Mouse (Mus musculus) heart, postnatal 0 days (tissue): ENCODE data around the gene Selenos. TPM values are rescaled to one million over a fixed set of nuclear protein-coding genes. Genes with fewer than 3 reads are reported as not detected.

ENCODE experiments used
- ATAC-seq: fragments of 200-750 bp; cut with Nextera tagmentation; 2 replicates; pipeline ENCODE4 v1.8.0; 2017; ENCODE audit warnings: low read depth, moderate number of reproducible peaks, moderate library complexity; ENCODE audit not compliant: insufficient read depth
- DNase-seq: peaks from one replicate; pipeline ENCODE4 v3.0.0-alpha.2; 2016; ENCODE audit warnings: low spot score
- H3K27ac ChIP-seq: fragments of 300-500 bp; sonication (generic); 2 replicates; pipeline ENCODE4 v1.5.1; 2014; ENCODE audit warnings: low read depth, mild to moderate bottlenecking
- H3K27me3 ChIP-seq: fragments of 300-500 bp; sonication (generic); 2 replicates; pipeline ENCODE4 v1.6.1; 2014; ENCODE audit warnings: low read length, mixed read lengths; ENCODE audit not compliant: control insufficient read depth, insufficient read depth
- H3K36me3 ChIP-seq: fragments of 300-500 bp; sonication (generic); replicated peaks from 2 replicates; pipeline ENCODE4 v1.6.1; 2014; ENCODE audit warnings: low read length, mixed read lengths; ENCODE audit not compliant: control insufficient read depth, insufficient read depth
- H3K4me1 ChIP-seq: fragments of 300-500 bp; sonication (generic); 2 replicates; pipeline ENCODE4 v1.6.1; 2014; ENCODE audit warnings: antibody characterized with exemption; ENCODE audit not compliant: control insufficient read depth, insufficient read depth
- H3K4me2 ChIP-seq: fragments of 300-500 bp; sonication (generic); 2 replicates; pipeline ENCODE4 v1.6.1; 2014; ENCODE audit warnings: low read depth, mild to moderate bottlenecking, low read length, moderate library complexity
- H3K4me3 ChIP-seq: fragments of 300-500 bp; sonication (generic); 2 replicates; pipeline ENCODE4 v1.5.1; 2014; ENCODE audit warnings: low read depth, low read length
- H3K9ac ChIP-seq: fragments of 300-500 bp; sonication (generic); replicated peaks from 2 replicates; pipeline ENCODE4 v1.6.1; 2014; ENCODE audit warnings: low read depth, low read length, mixed read lengths
- H3K9me3 ChIP-seq: fragments of 300-500 bp; sonication (generic); replicated peaks from 2 replicates; pipeline ENCODE4 v1.6.1; 2016; ENCODE audit warnings: low read length; ENCODE audit not compliant: control insufficient read depth
- CTCF ChIP-seq: IDR thresholded peaks from 2 replicates; pipeline ENCODE4 v1.5.1; 2016; ENCODE audit warnings: antibody characterized with exemption, control low read depth, low read depth
- EP300 ChIP-seq: IDR thresholded peaks from 2 replicates; pipeline ENCODE4 v1.6.1; 2016; ENCODE audit warnings: antibody characterized with exemption, low read depth
- WGBS: fragments of 180-500 bp; shearing (Covaris S2); extraction: QIAGEN DNeasy Blood & Tissue Kit; methylation state at CpG from one replicate; pipeline ENCODE4 v1.1.7; 2014; 5-methylcytosine and 5-hydroxymethylcytosine counted together
- polyA plus RNA-seq: library from polyadenylated mRNA; unstranded; fragments of >200 nt; fragmentation: Nextera tagmentation; extraction: Ambion mirVana; gene quantifications from 2 replicates; pipeline ENCODE4 v1.2.1, GENCODE M21; 2015
- total RNA-seq: library from RNA; depleted of rRNA; stranded (reverse); fragments of >200 nt; gene quantifications from 2 replicates; pipeline ENCODE4 v1.2.3, GENCODE M21; 2014; ENCODE audit warnings: low replicate concordance

The Selenos gene
- total and polyA plus RNA-seq, 2 experiments from 2014 or later: 30.7 to 66.3 TPM

- DNase-seq (no peak), ATAC-seq (no peak)
- TF ChIP-seq EP300 (no peak), CTCF (no peak)
- H3K9me3 ChIP-seq: no peaks in the 10 kb centered on the region
- no peaks in the 10 kb centered on the region for H3K27me3 ChIP-seq
- 53% methylated on average over 2 of the region's 2 CpGs for WGBS
- no peak overlapping the region for H3K4me3 ChIP-seq
- H3K27ac ChIP-seq: 0 out of 2 replicates have a peak overlapping the region, but pooled peaks have one; percentile 35
- no peak overlapping the region for H3K9ac ChIP-seq
- peaks cover 24% of the 10 kb centered on the region for H3K36me3 ChIP-seq
- no peak overlapping the region for H3K4me2 ChIP-seq
- peaks cover 16% of the 10 kb centered on the region for H3K4me1 ChIP-seq
These were observed 50.8 kb downstream of the Selenos start for GRCm38 (mm10) chr7:66130296-66130695.

DNA sequence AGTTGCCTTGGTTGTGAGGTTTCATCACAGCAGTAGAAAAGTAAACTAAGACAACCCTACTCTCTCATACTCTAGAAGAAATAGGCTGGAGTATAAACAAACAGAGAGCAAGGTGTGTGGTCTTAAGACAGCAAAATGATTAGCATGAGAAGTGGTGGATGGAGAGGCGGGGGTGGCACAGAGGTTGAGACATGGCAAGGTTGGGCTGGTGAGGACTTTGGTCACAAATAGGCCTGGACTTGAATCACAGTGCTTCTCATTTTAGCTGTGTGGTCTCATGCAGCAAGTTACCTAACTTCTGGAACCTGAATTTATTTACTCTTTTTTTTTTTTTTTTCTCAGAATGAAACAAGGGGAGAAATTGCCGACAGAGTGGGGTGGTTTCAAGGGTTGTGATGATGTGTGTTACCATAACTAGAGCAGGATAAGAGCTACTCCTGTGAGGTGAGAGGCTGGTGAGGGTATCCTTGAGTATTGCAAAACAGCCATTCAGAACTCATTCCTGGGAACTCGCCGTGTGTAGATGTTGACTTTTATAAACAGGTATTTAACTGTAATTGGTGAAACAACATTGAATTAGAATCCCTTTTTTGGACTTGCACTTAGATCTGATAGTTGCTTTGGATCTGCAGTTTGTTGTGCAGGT, 52.5 kb downstream of the Selenos start:
- TF ChIP-seq CTCF (no peak), EP300 (no peak)
- Histone ChIP-seq H3K4me2 (no peak overlapping the region), H3K4me3 (no peak overlapping the region), H3K27me3 (no peaks in the 10 kb centered on the region), H3K27ac (no peak overlapping the region), H3K36me3 (peaks cover 8% of the 10 kb centered on the region), H3K9me3 (no peaks in the 10 kb centered on the region), H3K9ac (no peak overlapping the region), H3K4me1 (peaks cover 25% of the 10 kb centered on the region)
- DNase-seq (no peak), ATAC-seq (no peak)
- 83% methylated on average over 4 of the region's 4 CpGs for WGBS

DNA sequence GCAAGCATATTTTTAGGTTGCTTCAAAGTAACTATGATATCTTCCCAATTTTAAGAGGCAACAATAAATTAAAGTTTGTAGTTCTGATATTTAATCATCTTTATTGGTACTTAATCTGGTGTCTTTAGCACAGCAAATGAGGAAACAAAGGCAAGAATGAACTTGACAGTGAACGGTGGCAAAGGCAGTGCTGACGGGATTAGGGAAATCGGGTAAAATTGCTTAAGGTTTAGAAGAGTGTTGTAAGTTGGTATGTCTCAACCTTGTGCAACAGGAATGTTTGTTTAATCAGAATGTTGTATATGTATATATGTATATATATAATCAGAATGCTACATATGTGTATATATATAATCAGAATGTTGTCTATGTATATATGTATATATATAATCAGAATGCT, 54.7 kb downstream of the Selenos start:
- Histone ChIP-seq H3K27me3 (no peaks in the 10 kb centered on the region), H3K4me2 (no peak overlapping the region), H3K9ac (no peak overlapping the region), H3K27ac (no peak overlapping the region), H3K4me3 (no peak overlapping the region), H3K9me3 (no peaks in the 10 kb centered on the region), H3K36me3 (0 out of 2 replicates have a peak, but pooled peaks cover 6% of the 10 kb centered on the region), H3K4me1 (peaks cover 14% of the 10 kb centered on the region)
- no peak for TF ChIP-seq CTCF
- TF ChIP-seq EP300: no peak
- ATAC-seq: no peak
- DNase-seq: no peak
- WGBS: 92% methylated on average over 3 of the region's 3 CpGs

DNA sequence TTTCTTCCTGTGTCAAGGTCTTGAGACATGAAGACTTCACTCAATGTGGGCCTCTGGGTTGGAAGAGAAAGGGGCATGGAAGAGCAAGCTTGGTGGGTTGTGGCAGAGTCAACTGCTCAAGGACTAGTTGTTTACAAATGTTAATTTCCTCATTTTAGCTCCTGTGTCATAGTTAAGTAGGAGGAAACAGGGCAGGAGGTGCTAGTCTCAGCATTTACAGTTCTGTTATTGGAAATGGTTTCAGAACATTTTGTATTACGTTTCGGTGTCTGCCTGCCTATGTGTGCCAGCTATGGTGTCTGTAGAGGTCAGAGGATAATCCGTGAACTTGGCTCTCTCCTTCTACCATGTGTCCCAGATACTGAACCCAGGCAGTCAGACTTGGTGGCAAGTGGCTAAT, 56.2 kb downstream of the Selenos start:
- H3K36me3 ChIP-seq: 0 out of 2 replicates have a peak, but pooled peaks cover 4% of the 10 kb centered on the region
- H3K9me3 ChIP-seq: no peaks in the 10 kb centered on the region
- H3K4me2 ChIP-seq: no peak overlapping the region
- H3K27ac ChIP-seq: peak overlapping the region; percentile 53
- no peak overlapping the region for H3K4me3 ChIP-seq
- TF ChIP-seq EP300: no peak
- no peak for DNase-seq
- H3K4me1 ChIP-seq: peaks cover 14% of the 10 kb centered on the region; the same call in 1 of the 2 replicates
- no peak overlapping the region for H3K9ac ChIP-seq
- WGBS: 77% methylated on average over 3 of the region's 3 CpGs
- no peaks in the 10 kb centered on the region for H3K27me3 ChIP-seq
- no peak for ATAC-seq

DNA sequence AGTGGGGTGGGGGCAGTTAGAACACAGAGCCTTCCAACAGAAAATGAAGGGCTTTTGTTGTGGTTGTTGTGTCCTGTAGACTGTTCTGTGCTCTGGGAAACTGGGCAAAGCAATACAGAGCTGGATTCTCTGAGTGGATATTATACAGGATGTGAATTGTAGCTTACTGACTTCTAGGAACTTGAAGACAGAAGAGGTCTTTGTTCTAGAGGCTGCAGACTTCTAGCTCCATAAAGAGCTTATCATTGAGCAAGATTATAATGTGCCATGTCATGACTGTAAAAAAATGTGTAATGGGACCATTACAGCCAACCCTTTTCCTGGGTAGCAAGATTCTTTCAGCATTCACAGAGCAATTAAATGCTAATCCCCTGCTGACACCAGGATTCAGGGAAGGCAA, 56.7 kb downstream of the Selenos start:
- ATAC-seq: no peak
- H3K4me1 ChIP-seq: peaks cover 19% of the 10 kb centered on the region; the same call in 1 of the 2 replicates
- no peak overlapping the region for H3K4me2 ChIP-seq

DNA sequence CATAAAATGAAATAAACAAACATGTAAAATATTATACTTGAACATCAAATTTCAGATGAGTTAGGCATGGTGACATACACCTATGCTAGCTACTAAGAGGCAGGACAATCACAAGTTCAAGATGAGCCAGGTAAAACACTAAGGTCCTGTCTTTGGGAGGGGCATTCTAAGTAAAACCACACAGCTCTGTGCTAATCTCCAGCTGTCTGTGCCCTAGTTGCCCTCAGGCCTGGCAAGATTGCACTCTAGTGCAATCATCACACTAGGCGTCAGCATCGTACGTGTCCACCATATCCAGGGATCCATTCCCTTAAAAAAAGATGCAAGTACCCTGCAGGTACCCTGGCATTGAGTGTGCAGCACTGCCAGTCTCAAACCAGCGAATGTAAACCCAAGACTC, 57.9 kb downstream of the Selenos start:
- peaks cover 19% of the 10 kb centered on the region; the same call in 1 of the 2 replicates for H3K4me1 ChIP-seq

More for the DNA sequence above, 56.7 kb downstream of the Selenos start:
- TF ChIP-seq CTCF (no peak), EP300 (no peak)
- no peak for DNase-seq
- Histone ChIP-seq H3K27ac (peak overlapping the region; percentile 53), H3K9me3 (no peaks in the 10 kb centered on the region), H3K4me3 (no peak overlapping the region), H3K27me3 (no peaks in the 10 kb centered on the region), H3K36me3 (no peaks in the 10 kb centered on the region), H3K9ac (no peak overlapping the region)

More for the DNA sequence above, 57.9 kb downstream of the Selenos start:
- Histone ChIP-seq H3K4me2 (no peak overlapping the region), H3K9me3 (no peaks in the 10 kb centered on the region), H3K9ac (no peak overlapping the region), H3K36me3 (no peaks in the 10 kb centered on the region), H3K4me3 (no peak overlapping the region), H3K27me3 (no peaks in the 10 kb centered on the region), H3K27ac (no peak overlapping the region)
- TF ChIP-seq EP300: no peak
- no peak for TF ChIP-seq CTCF
- no peak for DNase-seq
- 79% methylated on average over 4 of the region's 4 CpGs for WGBS
- ATAC-seq: no peak
